Mouse (Mus musculus) gastrocnemius, adult 2 months (tissue): Measurements from ENCODE around the gene Itpkb. TPM values are rescaled to one million over a fixed set of nuclear protein-coding genes. Genes with fewer than 3 reads are reported as not detected.
"Not testable (repeated sequence)": the region's sequence is repeated elsewhere in the genome, so short reads cannot be mapped to it uniquely, and the experiment has no call there.

ENCODE experiments used
- DNase-seq: peaks from one replicate; pipeline ENCODE4 v3.0.0; 2022
- H3K27ac ChIP-seq: fragments of 200-600 bp; 2 replicates; pipeline ENCODE4 v1.8.1; 2022; ENCODE audit warnings: mild to moderate bottlenecking
- H3K4me3 ChIP-seq: fragments of 200-600 bp; 2 replicates; pipeline ENCODE4 v1.8.1; 2022; ENCODE audit warnings: mild to moderate bottlenecking, moderate library complexity
- CTCF ChIP-seq: fragments of 200-600 bp; IDR thresholded peaks from 2 replicates; pipeline ENCODE4 v1.8.1; 2022; ENCODE audit warnings: antibody characterized with exemption, mild to moderate bottlenecking, moderate library complexity
- intact Hi-C: fragments of 180-260 bp; cut with DNase I; formaldehyde crosslinking; loops from one replicate; pipeline ENCODE4 v1.15.1; 2025
- total RNA-seq, 2 experiments: library from RNA; stranded (reverse); gene quantifications; 2 replicates each; pipeline ENCODE4 v1.2.3; 2021

Gene Itpkb
- total RNA-seq, 2 experiments from 2014 or later = 14.7 to 22.7 TPM

GRCm38 (mm10) chr1:180367626-180368025, 37.3 kb downstream of the Itpkb start:
- peak overlapping the region; percentile 84; the same call in 1 of the 2 replicates for H3K27ac ChIP-seq
- TF ChIP-seq CTCF = no peak
- H3K4me3 ChIP-seq = peak overlapping the region; percentile 24; the same call in 1 of the 2 replicates
- intact Hi-C loops = loop anchor here (2.0 kb wide), 1 partner anchor 15 kb away; no protein-coding TSS in a partner anchor
- DNase-seq = no peak

- H3K27ac ChIP-seq = peak overlapping the region; percentile 35; the same call in 1 of the 2 replicates
- peak overlapping the region; percentile 7; the same call in 1 of the 2 replicates for H3K4me3 ChIP-seq
- TF ChIP-seq CTCF = no peak
- no peak for DNase-seq
- intact Hi-C loops = no loop called here
Observed at GRCm38 (mm10) chr1:180368112-180368511, 37.8 kb downstream of the Itpkb start.

- no peak for TF ChIP-seq CTCF
- H3K27ac ChIP-seq = peak overlapping the region; percentile 35
- DNase-seq = no peak
- intact Hi-C loops = no loop called here
- H3K4me3 ChIP-seq = no peak overlapping the region
Observed at GRCm38 (mm10) chr1:180368646-180369045, 38.4 kb downstream of the Itpkb start.

- intact Hi-C loops = no loop called here
- Histone ChIP-seq H3K4me3 (no peak overlapping the region), H3K27ac (peak overlapping the region; percentile 2; the same call in 1 of the 2 replicates)
- TF ChIP-seq CTCF = no peak
- DNase-seq = no peak
Observed at GRCm38 (mm10) chr1:180370858-180371652, 40.8 kb downstream of the Itpkb start.

- H3K27ac ChIP-seq, intact Hi-C loops, H3K4me3 ChIP-seq, DNase-seq: not testable (repeated sequence)
Observed at GRCm38 (mm10) chr1:180372258-180372657, 42.0 kb downstream of the Itpkb start.

- Histone ChIP-seq H3K27ac (peak overlapping the region; percentile 72), H3K4me3 (no peak overlapping the region)
- DNase-seq = no peak
- intact Hi-C loops = no loop called here
- no peak for TF ChIP-seq CTCF
Observed at GRCm38 (mm10) chr1:180376598-180376997, 46.3 kb downstream of the Itpkb start.

- Histone ChIP-seq H3K4me3 (no peak overlapping the region), H3K27ac (peak overlapping the region; percentile 55)
- no peak for DNase-seq
- TF ChIP-seq CTCF = no peak
- intact Hi-C loops = no loop called here
Observed at GRCm38 (mm10) chr1:180379559-180379958, 49.3 kb downstream of the Itpkb start.

GRCm38 (mm10) chr1:180382358-180382757, 52.1 kb downstream of the Itpkb start:
- intact Hi-C loops = loop anchor here (2.0 kb wide), 1 partner anchor 16 kb away; no protein-coding TSS in a partner anchor
- H3K27ac ChIP-seq = peak overlapping the region; percentile 74
- DNase-seq = peak; percentile 44
- no peak for TF ChIP-seq CTCF
- peak overlapping the region; percentile 23; the same call in 1 of the 2 replicates for H3K4me3 ChIP-seq

- no peak for DNase-seq
- no peak overlapping the region for H3K4me3 ChIP-seq
- no peak for TF ChIP-seq CTCF
- H3K27ac ChIP-seq = peak overlapping the region; percentile 96
- intact Hi-C loops = loop anchor here (2.0 kb wide), 1 partner anchor 17 kb away; no protein-coding TSS in a partner anchor
Observed at GRCm38 (mm10) chr1:180383884-180384283, 53.6 kb downstream of the Itpkb start.

GRCm38 (mm10) chr1:180384486-180384885, 54.2 kb downstream of the Itpkb start:
- DNase-seq = no peak
- H3K27ac ChIP-seq = peak overlapping the region; percentile 96
- intact Hi-C loops = no loop called here
- peak overlapping the region; percentile 11; the same call in 1 of the 2 replicates for H3K4me3 ChIP-seq
- TF ChIP-seq CTCF = no peak

- intact Hi-C loops = loop anchor here (5.0 kb wide), 1 partner anchor 53 kb away; the partner anchor contains the start of gene Itpkb
- TF ChIP-seq CTCF = no peak
- no peak for DNase-seq
- Histone ChIP-seq H3K4me3 (no peak overlapping the region), H3K27ac (peak overlapping the region; percentile 96)
Observed at GRCm38 (mm10) chr1:180385308-180385707, 55.0 kb downstream of the Itpkb start.

- intact Hi-C loops = loop anchor here (1.0 to 5.0 kb wide), 2 partner anchors 22 to 55 kb away; partner anchors contain the start of gene Itpkb
- peak; percentile 99 for DNase-seq
- peak overlapping the region; percentile 96 for H3K27ac ChIP-seq
- H3K4me3 ChIP-seq = peak overlapping the region; percentile 77
- TF ChIP-seq CTCF = peak; percentile 74
Observed at GRCm38 (mm10) chr1:180386951-180387749, 56.9 kb downstream of the Itpkb start.
